Mouse (Mus musculus) intestine, embryonic 14.5 days (tissue): Measurements from ENCODE around the gene Tle1. TPM values are rescaled to one million over a fixed set of nuclear protein-coding genes. Genes with fewer than 3 reads are reported as not detected.

Experiments
- ATAC-seq: fragments of 200-750 bp; cut with Nextera tagmentation; replicated peaks from 2 replicates; pipeline ENCODE4 v1.8.0; 2017; ENCODE audit warnings: low read depth, moderate number of reproducible peaks, moderate TSS enrichment, moderate library complexity; ENCODE audit not compliant: low FRiP score, low TSS enrichment
- DNase-seq: peaks from one replicate; pipeline ENCODE4 v3.0.0-alpha.2; 2018; ENCODE audit warnings: low spot score
- H3K27ac ChIP-seq: fragments of 300-500 bp; sonication (generic); 2 replicates; pipeline ENCODE4 v1.5.1; 2014; ENCODE audit warnings: low read depth, mild to moderate bottlenecking, control low read depth
- H3K27me3 ChIP-seq: fragments of 300-500 bp; sonication (generic); replicated peaks from 2 replicates; pipeline ENCODE4 v1.6.1; 2014; ENCODE audit warnings: low read length, control low read depth; ENCODE audit not compliant: control insufficient read depth, insufficient read depth
- H3K36me3 ChIP-seq: fragments of 300-500 bp; sonication (generic); 2 replicates; pipeline ENCODE4 v1.6.1; 2014; ENCODE audit warnings: low read length, control low read depth; ENCODE audit not compliant: control insufficient read depth, insufficient read depth
- H3K4me1 ChIP-seq: fragments of 300-500 bp; sonication (generic); replicated peaks from 2 replicates; pipeline ENCODE4 v1.6.1; 2014; ENCODE audit warnings: low read length, control low read depth, mixed read lengths; ENCODE audit not compliant: control insufficient read depth, insufficient read depth
- H3K4me2 ChIP-seq: fragments of 300-500 bp; sonication (generic); 2 replicates; pipeline ENCODE4 v1.6.1; 2014; ENCODE audit warnings: low read length
- H3K4me3 ChIP-seq: fragments of 300-500 bp; sonication (generic); 2 replicates; pipeline ENCODE4 v1.5.1; 2014; ENCODE audit warnings: low read depth, low read length, control low read depth, mixed read lengths
- H3K9ac ChIP-seq: fragments of 300-500 bp; sonication (generic); 2 replicates; pipeline ENCODE4 v1.6.1; 2014; ENCODE audit warnings: mild to moderate bottlenecking, low read length
- H3K9me3 ChIP-seq: fragments of 300-500 bp; sonication (generic); 2 replicates; pipeline ENCODE4 v1.6.1; 2016; ENCODE audit warnings: low read length, control low read depth; ENCODE audit not compliant: control insufficient read depth
- WGBS: fragments of 180-500 bp; shearing (Covaris S2); extraction: QIAGEN DNeasy Blood & Tissue Kit; methylation state at CpG from one replicate; pipeline ENCODE4 v1.1.7; 2014; 5-methylcytosine and 5-hydroxymethylcytosine counted together
- polyA plus RNA-seq: library from polyadenylated mRNA; unstranded; fragments of >200 nt; fragmentation: Nextera tagmentation; extraction: Ambion mirVana; gene quantifications from 2 replicates; pipeline ENCODE4 v1.2.1, GENCODE M21; 2014

Tle1 gene
- polyA plus RNA-seq, 1 experiment from 2014 or later = 25.5 TPM

- H3K27ac ChIP-seq = peak overlapping the region; percentile 93
- WGBS = under 1% methylated on average over 90 of the region's 103 CpGs
- H3K9ac ChIP-seq = peak overlapping the region; percentile 75
- DNase-seq (peak; percentile 85), ATAC-seq (0 out of 2 replicates have a peak, but pooled peaks have one; percentile 7)
- H3K27me3 ChIP-seq = no peaks in the 10 kb centered on the region; the same call in 1 of the 2 replicates
- H3K9me3 ChIP-seq = no peaks in the 10 kb centered on the region
- 0 out of 2 replicates have a peak, but pooled peaks cover 2% of the 10 kb centered on the region for H3K36me3 ChIP-seq
- peak overlapping the region; percentile 85 for H3K4me3 ChIP-seq
- peaks cover 18% of the 10 kb centered on the region for H3K4me1 ChIP-seq
- H3K4me2 ChIP-seq = peak overlapping the region; percentile 77
These were observed 854 bp downstream of the Tle1 start for GRCm38 (mm10) chr4:72199571-72200558.

GRCm38 (mm10) chr4:72198877-72199411, 1.8 kb downstream of the Tle1 start:
- under 1% methylated on average over 22 of the region's 22 CpGs for WGBS
- H3K27ac ChIP-seq = peak overlapping the region; percentile 93; the same call in 1 of the 2 replicates

GRCm38 (mm10) chr4:72197888-72198605, 2.7 kb downstream of the Tle1 start:
- peak; percentile 54 for DNase-seq
- no peaks in the 10 kb centered on the region for H3K9me3 ChIP-seq
- H3K27me3 ChIP-seq = no peaks in the 10 kb centered on the region; the same call in 1 of the 2 replicates
- peak overlapping the region; percentile 85 for H3K4me3 ChIP-seq
- no peak overlapping the region for H3K27ac ChIP-seq
- peaks cover 10% of the 10 kb centered on the region for H3K36me3 ChIP-seq
- ATAC-seq = no peak
- H3K4me2 ChIP-seq = peak overlapping the region; percentile 77
- WGBS = 19% methylated on average over 7 of the region's 7 CpGs
- H3K4me1 ChIP-seq = peaks cover 18% of the 10 kb centered on the region
- peak overlapping the region; percentile 75 for H3K9ac ChIP-seq

More at GRCm38 (mm10) chr4:72198877-72199411, 1.8 kb downstream of the Tle1 start:
- Histone ChIP-seq H3K27me3 (no peaks in the 10 kb centered on the region; the same call in 1 of the 2 replicates), H3K4me2 (peak overlapping the region; percentile 77), H3K9ac (peak overlapping the region; percentile 75), H3K36me3 (peaks cover 10% of the 10 kb centered on the region; the same call in 1 of the 2 replicates), H3K4me1 (peaks cover 18% of the 10 kb centered on the region), H3K9me3 (no peaks in the 10 kb centered on the region), H3K4me3 (peak overlapping the region; percentile 85)
- peak; percentile 32 for ATAC-seq
- DNase-seq = peak; percentile 82

GRCm38 (mm10) chr4:72195116-72195835, 5.4 kb downstream of the Tle1 start:
- H3K9me3 ChIP-seq = no peaks in the 10 kb centered on the region
- no peak overlapping the region for H3K4me3 ChIP-seq
- peaks cover 27% of the 10 kb centered on the region for H3K36me3 ChIP-seq
- no peak for ATAC-seq
- 71% methylated on average over 6 of the region's 6 CpGs for WGBS
- DNase-seq = no peak
- H3K4me1 ChIP-seq = peaks cover 18% of the 10 kb centered on the region
- no peaks in the 10 kb centered on the region for H3K27me3 ChIP-seq
- H3K27ac ChIP-seq = no peak overlapping the region
- no peak overlapping the region for H3K4me2 ChIP-seq
- H3K9ac ChIP-seq = no peak overlapping the region

- H3K27ac ChIP-seq = no peak overlapping the region
- no peak overlapping the region for H3K9ac ChIP-seq
- 82% methylated on average over 1 of the region's 1 CpGs for WGBS
- H3K4me1 ChIP-seq = peaks cover 17% of the 10 kb centered on the region
- peaks cover 38% of the 10 kb centered on the region for H3K36me3 ChIP-seq
- ATAC-seq (no peak), DNase-seq (no peak)
- H3K9me3 ChIP-seq = no peaks in the 10 kb centered on the region
- H3K27me3 ChIP-seq = no peaks in the 10 kb centered on the region
- no peak overlapping the region for H3K4me2 ChIP-seq
- no peak overlapping the region for H3K4me3 ChIP-seq
These were observed 7.4 kb downstream of the Tle1 start for GRCm38 (mm10) chr4:72193276-72193675.

GRCm38 (mm10) chr4:72184476-72184875, 16.2 kb downstream of the Tle1 start:
- no peak overlapping the region for H3K4me3 ChIP-seq
- H3K36me3 ChIP-seq = peaks cover 19% of the 10 kb centered on the region
- 79% methylated on average over 5 of the region's 5 CpGs for WGBS
- DNase-seq (no peak), ATAC-seq (no peak)
- no peak overlapping the region for H3K4me2 ChIP-seq
- H3K9ac ChIP-seq = no peak overlapping the region
- H3K9me3 ChIP-seq = no peaks in the 10 kb centered on the region
- no peak overlapping the region for H3K27ac ChIP-seq
- H3K27me3 ChIP-seq = no peaks in the 10 kb centered on the region
- H3K4me1 ChIP-seq = 0 out of 2 replicates have a peak, but pooled peaks cover 6% of the 10 kb centered on the region

GRCm38 (mm10) chr4:72182343-72182988, 18.3 kb downstream of the Tle1 start:
- ATAC-seq = no peak
- 0 out of 2 replicates have a peak, but pooled peaks cover 6% of the 10 kb centered on the region for H3K4me1 ChIP-seq
- no peak overlapping the region for H3K4me2 ChIP-seq
- no peaks in the 10 kb centered on the region for H3K27me3 ChIP-seq
- H3K36me3 ChIP-seq = peaks cover 12% of the 10 kb centered on the region; the same call in 1 of the 2 replicates
- H3K4me3 ChIP-seq = no peak overlapping the region
- H3K9ac ChIP-seq = no peak overlapping the region
- no peaks in the 10 kb centered on the region for H3K9me3 ChIP-seq
- no peak for DNase-seq
- H3K27ac ChIP-seq = no peak overlapping the region
